Mouse (Mus musculus) left cerebral cortex, adult 8-10 months (tissue): ENCODE measurements around the gene Pfn1. TPM values are rescaled to one million over a fixed set of nuclear protein-coding genes. Genes with fewer than 3 reads are reported as not detected.

Experiments
- total RNA-seq, 4 experiments: library from RNA; stranded (reverse); gene quantifications; 2 replicates each; pipeline ENCODE4 v1.2.4; 2022

The Pfn1 gene
- total RNA-seq, 4 experiments from 2014 or later, result 203 to 237 (median 220) TPM

Other genes with a start within 250 kb of the Pfn1 start
- 10 to 100 TPM; 31.9 to 37.0 (median 35.2) TPM for gene Pelp1, start 244.6 kb downstream of the Pfn1 start, total RNA-seq
- gene Arrb2, start 222.0 kb downstream of the Pfn1 start, total RNA-seq, result 10 to 100 TPM; 62.4 to 85.9 (median 70.1) TPM
- 10 to 100 TPM; 10.8 to 14.1 (median 13.5) TPM for gene Med11, start 202.7 kb downstream of the Pfn1 start, total RNA-seq
- under 1 TPM; 0.11 to 0.79 (median 0.46) TPM for gene Zmynd15, start 195.2 kb downstream of the Pfn1 start, total RNA-seq
- 1 to 10 TPM in 3 of 4 experiments, under 1 TPM in 1; 0.97 to 4.6 (median 2.3) TPM for gene Cxcl16, start 194.7 kb downstream of the Pfn1 start, total RNA-seq
- 1 to 10 TPM in 1 of 4 experiments, not detected in 3; 1.1 TPM for gene Tm4sf5, start 149.4 kb downstream of the Pfn1 start, total RNA-seq
- gene Vmo1, start 140.0 kb downstream of the Pfn1 start, total RNA-seq, result under 1 TPM in 1 of 4 experiments, not detected in 3; 0.63 TPM
- gene Gltpd2, start 135.4 kb downstream of the Pfn1 start, total RNA-seq, result not detected
- gene Psmb6, start 129.3 kb downstream of the Pfn1 start, total RNA-seq, result 100 to 1,000 TPM; 187 to 213 (median 191) TPM
- not detected for gene Gm40193, start 121.7 kb downstream of the Pfn1 start, total RNA-seq
- 10 to 100 TPM; 15.7 to 20.4 (median 19.4) TPM for gene Pld2, start 114.6 kb downstream of the Pfn1 start, total RNA-seq
- 100 to 1,000 TPM; 389 to 423 (median 415) TPM for gene Mink1, start 91.8 kb downstream of the Pfn1 start, total RNA-seq
- gene 4930544D05Rik, start 38.8 kb downstream of the Pfn1 start, total RNA-seq, result under 1 TPM in 2 of 4 experiments, not detected in 2; 0.51 to 0.59 TPM
- gene Chrne, start 35.4 kb downstream of the Pfn1 start, total RNA-seq, result not detected
- gene Gp1ba, start 15.5 kb downstream of the Pfn1 start, total RNA-seq, result not detected
- gene Rnf167, start 7.4 kb downstream of the Pfn1 start, total RNA-seq, result 10 to 100 TPM; 87.8 to 96.5 (median 89.7) TPM
- gene Slc25a11, start 7.2 kb downstream of the Pfn1 start, total RNA-seq, result 100 to 1,000 TPM; 124 to 140 (median 132) TPM
- gene Eno3, start 2.6 kb upstream of the Pfn1 start, total RNA-seq, result 10 to 100 TPM; 10.5 to 14.1 (median 12.5) TPM
- gene Spag7, start 14.8 kb upstream of the Pfn1 start, total RNA-seq, result 10 to 100 TPM; 52.5 to 69.9 (median 59.3) TPM
- gene Camta2, start 33.5 kb upstream of the Pfn1 start, total RNA-seq, result 100 to 1,000 TPM; 185 to 201 (median 191) TPM
- gene Inca1, start 45.5 kb upstream of the Pfn1 start, total RNA-seq, result 1 to 10 TPM; 1.6 to 2.7 (median 2.3) TPM
- 10 to 100 TPM; 59.3 to 70.2 (median 65.8) TPM for gene Kif1c, start 45.9 kb upstream of the Pfn1 start, total RNA-seq
- gene Zfp3, start 109.6 kb upstream of the Pfn1 start, total RNA-seq, result 10 to 100 TPM; 16.7 to 20.5 (median 20.0) TPM
- under 1 TPM in 1 of 4 experiments, not detected in 3; 0.53 TPM for gene Scimp, start 157.9 kb upstream of the Pfn1 start, total RNA-seq
- gene Rabep1, start 190.1 kb upstream of the Pfn1 start, total RNA-seq, result 100 to 1,000 TPM; 123 to 128 (median 125) TPM